Mouse (Mus musculus) A20 (cell line): ENCODE data around the gene Ptprh.

Experiments
- DNase-seq: peaks from one replicate; pipeline ENCODE4 v3.0.0-alpha.2; 2011; ENCODE audit warnings: low read depth, low spot score

The Ptprh gene

DNA sequence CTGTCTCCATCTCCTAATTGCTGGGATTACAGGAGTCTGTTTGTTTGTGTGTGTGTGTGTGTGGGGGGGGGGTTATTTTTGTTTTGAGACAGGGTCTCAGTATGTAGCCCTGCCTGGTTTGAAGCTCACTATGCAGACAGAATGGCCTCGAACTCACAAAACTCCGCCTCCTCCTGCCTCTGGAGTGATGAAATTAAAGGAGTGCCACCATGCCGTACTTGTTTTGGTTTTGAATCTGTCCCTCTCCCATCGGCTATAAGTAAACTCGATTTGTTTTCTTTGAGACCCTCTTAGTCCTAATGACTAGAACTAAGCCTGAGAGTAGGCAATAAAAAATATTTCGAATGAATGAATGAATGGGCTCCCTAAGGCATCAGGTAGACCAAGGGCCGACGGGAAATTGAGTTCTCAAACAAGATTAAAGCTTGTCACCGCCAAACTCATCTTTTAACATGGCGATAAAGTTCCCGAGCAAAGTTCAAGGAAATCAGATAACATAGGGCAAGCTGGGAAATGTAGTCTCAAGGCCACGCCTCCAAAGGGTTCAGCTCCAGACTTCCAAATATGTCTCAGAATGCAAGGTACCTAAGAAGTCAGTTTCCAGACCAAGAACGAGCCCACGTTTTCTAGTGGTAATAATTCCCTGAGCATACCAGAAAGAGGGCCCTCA lies 101.3 kb downstream of the Ptprh start:
- peak; percentile 70 for DNase-seq

DNA sequence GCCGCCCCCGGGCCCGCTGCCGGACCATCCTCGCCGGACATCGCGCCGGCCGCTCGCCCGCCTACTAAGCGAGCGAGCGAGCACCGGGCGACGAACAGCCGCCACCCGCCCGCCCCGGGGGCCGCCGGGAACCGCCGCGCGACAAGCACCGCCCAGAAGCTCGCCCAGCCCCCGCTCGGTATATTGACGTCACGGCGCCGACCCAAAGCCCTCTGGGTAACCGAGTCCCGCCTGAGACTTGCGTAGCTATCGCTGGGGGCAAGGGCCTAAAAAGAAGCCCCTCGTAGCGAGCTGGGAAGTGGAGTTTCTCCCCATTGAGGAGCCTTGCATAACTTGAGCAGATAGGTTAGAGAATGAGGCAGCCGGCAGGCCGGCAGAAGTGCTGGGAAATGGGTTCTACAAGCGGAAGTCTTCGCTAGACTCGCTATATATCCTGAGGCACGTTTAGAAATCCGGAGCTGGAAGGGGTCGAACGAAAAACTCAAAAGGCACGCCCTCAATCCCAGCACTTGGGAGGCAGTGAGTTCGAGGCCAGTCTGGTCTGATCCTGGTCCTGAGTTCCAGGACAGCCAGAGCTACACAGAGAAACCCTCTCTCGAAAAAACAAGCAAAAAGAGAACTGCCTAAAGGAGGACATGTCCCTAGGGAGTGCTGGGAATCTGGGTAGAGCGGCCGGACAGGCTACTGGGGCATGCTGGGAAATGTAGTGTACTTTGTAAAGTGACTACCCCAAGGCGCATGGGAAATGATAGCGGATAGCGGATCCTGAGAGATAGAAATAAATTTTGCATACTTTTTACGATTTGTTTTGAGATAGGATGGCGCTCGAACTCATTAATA lies 102.1 kb downstream of the Ptprh start, which contains the start of gene Ppp1r12c:
TSS of gene Ppp1r12c (minus strand) at position 123 of the 840 bp plus-strand sequence.
- peak; percentile 96 for DNase-seq

DNA sequence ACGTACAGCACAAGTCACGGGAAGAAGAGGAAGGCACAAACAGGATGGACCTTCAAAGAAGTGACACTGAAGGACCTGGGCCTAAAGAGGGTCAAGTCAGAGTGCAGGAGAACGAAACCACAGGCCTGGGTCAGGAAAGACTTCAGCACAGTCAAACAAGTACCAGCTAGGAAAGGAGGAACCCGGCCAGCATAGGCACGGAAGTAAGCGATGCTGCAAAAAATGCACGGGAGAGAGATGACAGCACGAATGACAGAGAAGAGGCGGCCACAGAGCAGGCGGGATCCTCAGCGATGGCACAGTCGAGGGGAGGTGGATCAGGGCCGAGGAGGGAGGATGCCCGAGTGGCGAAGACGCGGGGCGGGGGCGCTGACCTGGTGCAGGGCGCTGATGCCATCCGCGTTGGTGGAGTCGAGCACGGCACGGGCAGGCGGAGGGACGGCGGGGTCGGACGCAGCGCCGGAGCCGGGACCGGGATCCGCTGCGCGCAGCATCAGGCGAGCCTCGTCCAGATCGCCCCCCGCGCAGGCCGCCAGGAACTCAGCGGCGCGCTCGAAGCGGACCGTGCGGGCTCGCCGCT lies 102.9 kb downstream of the Ptprh start:
- DNase-seq = peak; percentile 65

DNA sequence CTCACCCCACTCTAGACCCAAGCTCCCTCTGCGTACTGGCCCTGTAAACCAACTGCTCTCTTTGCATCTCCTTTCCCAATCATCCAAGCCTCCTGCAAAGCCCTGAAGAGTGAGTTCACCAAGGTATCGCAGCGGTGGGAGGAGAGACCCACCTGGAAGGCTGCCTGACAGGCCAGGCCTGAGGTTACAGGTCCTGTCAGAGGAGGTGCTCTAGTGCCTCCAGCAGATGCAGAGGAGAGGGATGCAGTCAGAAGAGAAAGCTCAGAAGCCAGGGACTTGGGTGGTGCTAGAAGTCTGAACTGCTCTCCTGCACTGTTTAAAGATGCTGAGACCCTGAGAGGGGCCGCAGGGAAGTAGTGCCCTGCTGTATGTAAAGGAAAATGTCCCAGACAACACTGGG lies 104.8 kb downstream of the Ptprh start:
- no peak for DNase-seq
